Mouse (Mus musculus) thymus, adult 2 months (tissue): Measurements from ENCODE around the gene Ccdc33. TPM values are rescaled to one million over a fixed set of nuclear protein-coding genes. Genes with fewer than 3 reads are reported as not detected.
A peak's percentile ranks its signal among the peaks of the same experiment; 100 is the strongest.

Experiments
- DNase-seq: peaks from one replicate; pipeline ENCODE4 v3.0.0; 2021
- H3K27ac ChIP-seq: fragments of 200-500 bp; 2 replicates; pipeline ENCODE4 v1.5.1; 2012; ENCODE audit warnings: low read length, control low read depth; ENCODE audit not compliant: control insufficient read depth, insufficient read depth
- H3K27me3 ChIP-seq: fragments of 200-500 bp; 2 replicates; pipeline ENCODE4 v1.6.1; 2012; ENCODE audit warnings: mild to moderate bottlenecking, low read length, moderate library complexity, mixed read lengths; ENCODE audit not compliant: control insufficient read depth, insufficient read depth
- H3K36me3 ChIP-seq: fragments of 200-500 bp; 2 replicates; pipeline ENCODE4 v1.6.1; 2012; ENCODE audit warnings: mild to moderate bottlenecking, low read length, moderate library complexity; ENCODE audit not compliant: control insufficient read depth, insufficient read depth
- H3K4me1 ChIP-seq: fragments of 200-500 bp; replicated peaks from 2 replicates; pipeline ENCODE4 v1.6.1; 2012; ENCODE audit warnings: low read length; ENCODE audit not compliant: control insufficient read depth, insufficient read depth
- H3K4me3 ChIP-seq: fragments of 200-500 bp; 2 replicates; pipeline ENCODE4 v1.5.1; 2012; ENCODE audit warnings: mild to moderate bottlenecking, low read length, control low read depth, moderate library complexity; ENCODE audit not compliant: control insufficient read depth, insufficient read depth
- CTCF ChIP-seq: fragments of 200-500 bp; IDR thresholded peaks from 2 replicates; pipeline ENCODE4 v1.5.1; 2012; ENCODE audit warnings: mild to moderate bottlenecking, control low read depth, low read length, moderate library complexity, borderline replicate concordance; ENCODE audit not compliant: control insufficient read depth, poor library complexity, insufficient read depth; ENCODE audit errors: extremely low read depth
- POLR2A ChIP-seq: fragments of 200-500 bp; IDR thresholded peaks from 2 replicates; pipeline ENCODE4 v1.6.1; 2012; ENCODE audit warnings: mild to moderate bottlenecking, low read length, control low read depth, moderate library complexity; ENCODE audit not compliant: control insufficient read depth, poor library complexity, insufficient read depth; ENCODE audit errors: extremely low read depth
- WGBS: fragments of 180-500 bp; shearing (Covaris S2); methylation state at CpG from one replicate; pipeline ENCODE4 v1.1.7; 2018; 5-methylcytosine and 5-hydroxymethylcytosine counted together
- polyA plus RNA-seq: library from polyadenylated mRNA; depleted of rRNA; stranded (reverse); fragments of >200 nt; gene quantifications from 2 replicates; pipeline ENCODE4 v1.2.3, GENCODE M21; 2012; rRNA removed

Gene Ccdc33
- polyA plus RNA-seq, 1 experiment = 1.2 TPM

DNA sequence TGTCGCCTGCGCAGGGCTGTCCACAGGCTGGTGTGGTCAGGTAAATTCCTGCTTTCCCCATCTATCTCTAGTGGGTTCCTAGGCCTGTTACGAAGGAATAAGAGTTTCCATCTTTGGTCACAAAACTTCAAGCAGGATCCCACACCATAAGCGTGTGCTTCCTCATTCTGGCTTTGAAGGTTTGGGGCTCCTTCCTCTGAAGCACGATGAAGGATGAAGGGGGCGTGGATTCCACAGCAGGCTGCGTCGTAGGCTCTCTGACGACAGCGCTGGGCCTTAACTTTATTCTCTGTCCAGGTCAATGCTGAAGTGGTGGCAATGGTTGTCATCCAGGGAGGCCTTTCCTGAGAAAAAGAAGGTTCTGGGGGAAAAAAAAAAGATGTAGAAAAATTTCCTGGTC lies 138.1 kb downstream of the Ccdc33 start:
- H3K4me3 ChIP-seq = no peak overlapping the region
- peaks cover 55% of the 10 kb centered on the region for H3K4me1 ChIP-seq
- H3K27ac ChIP-seq = no peak overlapping the region
- DNase-seq = peak; percentile 45
- H3K36me3 ChIP-seq = no peaks in the 10 kb centered on the region
- 10% methylated on average over 10 of the region's 10 CpGs for WGBS
- no peaks in the 10 kb centered on the region; the same call in 1 of the 2 replicates for H3K27me3 ChIP-seq
- no peak for TF ChIP-seq CTCF
- TF ChIP-seq POLR2A = no peak

DNA sequence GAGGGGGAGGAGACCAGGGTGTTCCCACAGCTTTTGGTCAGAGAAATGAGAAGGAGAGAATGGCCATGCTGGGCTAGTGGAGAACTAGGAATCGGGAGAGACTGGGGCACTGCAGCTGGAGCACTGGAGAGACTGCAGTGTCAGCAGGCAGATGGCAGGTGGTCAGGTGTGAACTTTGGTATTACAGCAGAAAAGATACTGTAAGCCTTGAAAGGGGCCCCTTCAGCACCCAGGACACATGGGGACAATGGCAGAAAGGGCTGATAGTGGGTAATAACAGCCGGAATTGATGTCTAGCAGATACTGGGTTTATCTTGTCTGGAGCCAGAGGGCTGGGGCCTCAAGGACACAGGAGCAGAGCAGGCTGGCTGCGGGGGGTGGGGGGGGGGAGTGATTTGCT lies 139.8 kb downstream of the Ccdc33 start:
- Histone ChIP-seq H3K4me1 (peaks cover 57% of the 10 kb centered on the region), H3K4me3 (no peak overlapping the region), H3K27me3 (no peaks in the 10 kb centered on the region; the same call in 1 of the 2 replicates), H3K36me3 (no peaks in the 10 kb centered on the region), H3K27ac (no peak overlapping the region)
- no peak for TF ChIP-seq CTCF
- no peak for TF ChIP-seq POLR2A
- WGBS = 98% methylated on average over 3 of the region's 3 CpGs
- no peak for DNase-seq

Other genes starting within 250 kb of the Ccdc33 start
- gene Ubl7, start 207.8 kb downstream of the Ccdc33 start, polyA plus RNA-seq = 182 and 201 TPM in 2 replicates
- 81.6 and 85.6 TPM in 2 replicates for gene Sema7a, start 178.7 kb downstream of the Ccdc33 start, polyA plus RNA-seq
- 0.84 and 1.3 TPM in 2 replicates for gene Cyp11a1, start 112.4 kb downstream of the Ccdc33 start, polyA plus RNA-seq
- gene Stra6, start 55.0 kb downstream of the Ccdc33 start, polyA plus RNA-seq = 5.2 and 6.1 TPM in 2 replicates
- gene Islr, start 85.5 kb upstream of the Ccdc33 start, polyA plus RNA-seq = 25.3 and 32.2 TPM in 2 replicates
- gene Islr2, start 85.5 kb upstream of the Ccdc33 start, polyA plus RNA-seq = 0.50 and 1.4 TPM in 2 replicates
- 74.1 and 83.0 TPM in 2 replicates for gene Pml, start 131.0 kb upstream of the Ccdc33 start, polyA plus RNA-seq
- gene Stoml1, start 134.3 kb upstream of the Ccdc33 start, polyA plus RNA-seq = 67.4 and 71.5 TPM in 2 replicates
- gene Loxl1, start 194.4 kb upstream of the Ccdc33 start, polyA plus RNA-seq = 12.5 and 19.0 TPM in 2 replicates